Mouse (Mus musculus) frontal cortex, adult (tissue): ENCODE data around the gene Rpl36a.
A peak's percentile ranks its signal among the peaks of the same experiment; 100 is the strongest.

Experiments
- ATAC-seq: cut with Nextera tagmentation; 2 replicates; pipeline ENCODE4 v1.9.2; 2017; ENCODE audit warnings: mild to moderate bottlenecking, moderate library complexity, mixed read lengths; ENCODE audit not compliant: low TSS enrichment

Rpl36a gene

GRCm38 (mm10) chrX:134599922-134600565 lies 14.6 kb downstream of the Rpl36a start:
- ATAC-seq: peak; percentile 7

- ATAC-seq: peak; percentile 96
These were observed 15.4 kb downstream of the Rpl36a start, which contains the start of the genes Gla and Hnrnph2 for GRCm38 (mm10) chrX:134600659-134601379. Gene Gla (minus strand): TSS chrX:134601125. Gene Hnrnph2 (plus strand): TSS chrX:134601179.

- peak; percentile 29 for ATAC-seq
These were observed 16.1 kb downstream of the Rpl36a start for GRCm38 (mm10) chrX:134601380-134602120.

GRCm38 (mm10) chrX:134609472-134609871 lies 24.0 kb downstream of the Rpl36a start:
- ATAC-seq: peak; percentile 64

GRCm38 (mm10) chrX:134610984-134611383 lies 25.5 kb downstream of the Rpl36a start:
- no peak for ATAC-seq

GRCm38 (mm10) chrX:134612285-134612959 lies 27.0 kb downstream of the Rpl36a start:
- peak; percentile 81 for ATAC-seq

GRCm38 (mm10) chrX:134614306-134614705 lies 28.9 kb downstream of the Rpl36a start:
- ATAC-seq: no peak

- peak; percentile 47; the same call in 1 of the 2 replicates for ATAC-seq
These were observed 34.2 kb downstream of the Rpl36a start for GRCm38 (mm10) chrX:134619695-134620094.

- peak; percentile 52; the same call in 1 of the 2 replicates for ATAC-seq
These were observed 34.9 kb downstream of the Rpl36a start for GRCm38 (mm10) chrX:134620254-134620865.

- no peak for ATAC-seq
These were observed 36.2 kb downstream of the Rpl36a start for GRCm38 (mm10) chrX:134621685-134622084.

GRCm38 (mm10) chrX:134623350-134623749 lies 37.9 kb downstream of the Rpl36a start:
- no peak for ATAC-seq

GRCm38 (mm10) chrX:134628200-134628599 lies 42.7 kb downstream of the Rpl36a start:
- ATAC-seq: no peak

- ATAC-seq: no peak
These were observed 47.3 kb downstream of the Rpl36a start for GRCm38 (mm10) chrX:134632710-134633109.

- ATAC-seq: no peak
These were observed 49.7 kb downstream of the Rpl36a start for GRCm38 (mm10) chrX:134635111-134635510.

GRCm38 (mm10) chrX:134635860-134636259 lies 50.4 kb downstream of the Rpl36a start:
- no peak for ATAC-seq
